Mouse (Mus musculus) C2C12 (cell line): ENCODE data around the gene Rph3al. TPM values are rescaled to one million over a fixed set of nuclear protein-coding genes. Genes with fewer than 3 reads are reported as not detected.

Experiments used
- H3K27me3 ChIP-seq: one replicate; pipeline ENCODE4 v1.6.1; 2011; ENCODE audit not compliant: control insufficient read depth, insufficient read depth, insufficient read length
- H3K36me3 ChIP-seq: one replicate; pipeline ENCODE4 v1.6.1; 2011; ENCODE audit not compliant: control insufficient read depth, insufficient read depth
- H3K4me3 ChIP-seq: one replicate; pipeline ENCODE4 v1.5.1; 2011; ENCODE audit warnings: mild to moderate bottlenecking, control low read depth; ENCODE audit not compliant: poor library complexity, insufficient read depth, severe bottlenecking
- H3K79me2 ChIP-seq: one replicate; pipeline ENCODE4 v1.6.1; 2011; ENCODE audit not compliant: control insufficient read depth, insufficient read depth
- H3K79me3 ChIP-seq: one replicate; pipeline ENCODE4 v1.6.1; 2011; ENCODE audit warnings: low read depth, control low read depth
- H3ac ChIP-seq: one replicate; pipeline ENCODE3; 2011; ENCODE audit warnings: low read depth; ENCODE audit not compliant: control insufficient read depth, insufficient read length
- CEBPB ChIP-seq: IDR thresholded peaks from one replicate; pipeline ENCODE4 v1.6.1; 2011; ENCODE audit warnings: low read depth, mild to moderate bottlenecking, control low read depth, moderate library complexity
- CTCF ChIP-seq: IDR thresholded peaks from one replicate; pipeline ENCODE4 v1.5.1; 2011; ENCODE audit not compliant: control insufficient read depth, insufficient read depth, insufficient read length
- FOSL1 ChIP-seq: IDR thresholded peaks from one replicate; pipeline ENCODE4 v1.8.0; 2011; ENCODE audit warnings: mild to moderate bottlenecking, low read length; ENCODE audit not compliant: poor library complexity, insufficient read depth, severe bottlenecking
- MAX ChIP-seq: IDR thresholded peaks from one replicate; pipeline ENCODE4 v1.6.1; 2011; ENCODE audit warnings: mild to moderate bottlenecking, control low read depth
- MYOD1 ChIP-seq: IDR thresholded peaks from one replicate; pipeline ENCODE4 v1.6.1; 2011; ENCODE audit warnings: low read depth; ENCODE audit not compliant: control insufficient read depth, insufficient read length
- MYOG ChIP-seq: IDR thresholded peaks from one replicate; pipeline ENCODE4 v1.6.1; 2011; ENCODE audit not compliant: control insufficient read depth, insufficient read length; ENCODE audit errors: extremely low read depth
- USF1 ChIP-seq: IDR thresholded peaks from one replicate; pipeline ENCODE4 v1.6.1; 2011; ENCODE audit warnings: low read depth, mild to moderate bottlenecking, control low read depth, moderate library complexity
- polyA plus RNA-seq: library from polyadenylated mRNA; unstranded; fragments of >200 nt; fragmentation: generic; extraction: Trizol; gene quantifications from one replicate; pipeline ENCODE4 v1.2.1, GENCODE M21; 2012; ENCODE audit warnings: missing spikeins

Gene Rph3al
- polyA plus RNA-seq, 1 experiment: 0.11 TPM

DNA sequence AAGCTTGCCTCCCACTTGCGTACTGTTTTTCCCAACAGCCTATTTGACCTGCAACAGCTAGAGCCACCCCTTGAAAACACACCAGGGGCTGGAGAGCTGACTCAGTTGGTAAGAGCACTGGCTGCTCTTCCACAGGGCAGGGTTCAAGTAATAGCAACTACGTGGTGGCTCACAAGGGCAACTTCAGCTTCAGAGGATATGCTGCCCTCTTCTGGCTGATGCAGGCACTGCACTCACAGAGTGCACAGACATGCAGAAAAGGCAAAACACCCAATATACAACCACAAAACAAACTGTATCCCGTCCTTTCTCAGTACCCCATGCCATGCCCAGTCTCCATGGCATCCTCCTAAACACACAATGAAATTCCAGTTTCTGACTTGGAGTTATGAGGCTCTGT, 34.7 kb downstream of the Rph3al start:
- Histone ChIP-seq H3K79me2 (no peaks in the 10 kb centered on the region), H3K36me3 (no peaks in the 10 kb centered on the region), H3K27me3 (peaks cover 74% of the 10 kb centered on the region), H3ac (no peak overlapping the region), H3K79me3 (no peaks in the 10 kb centered on the region), H3K4me3 (no peak overlapping the region)
- TF ChIP-seq FOSL1: no peak
- TF ChIP-seq CTCF: peak; percentile 53
- TF ChIP-seq MYOG: no peak
- no peak for TF ChIP-seq MAX

DNA sequence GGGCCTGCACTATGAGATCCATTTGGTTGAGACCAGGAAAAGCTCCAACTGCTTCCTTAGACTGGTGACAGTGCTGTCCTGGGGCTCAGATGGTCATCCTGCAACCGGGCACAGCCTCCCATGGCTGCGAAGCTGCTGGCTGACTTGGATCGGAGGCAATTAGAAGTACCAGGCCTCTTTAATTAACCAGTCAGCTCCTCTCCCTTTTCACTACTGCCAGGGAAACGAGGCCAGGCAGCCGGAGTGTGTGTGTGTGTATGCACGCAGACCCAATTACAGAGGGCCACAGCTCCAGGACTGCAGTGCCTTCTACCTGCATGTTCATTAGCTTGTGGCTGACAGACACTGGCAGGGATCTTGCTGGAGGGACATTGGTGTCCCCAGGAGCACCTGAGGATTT, 36.9 kb downstream of the Rph3al start:
- Histone ChIP-seq H3K4me3 (no peak overlapping the region), H3K36me3 (no peaks in the 10 kb centered on the region), H3K79me2 (no peaks in the 10 kb centered on the region), H3K79me3 (no peaks in the 10 kb centered on the region), H3K27me3 (peaks cover 74% of the 10 kb centered on the region), H3ac (no peak overlapping the region)
- TF ChIP-seq CTCF (no peak), USF1 (no peak), CEBPB (no peak), FOSL1 (no peak), MYOG (no peak), MYOD1 (no peak), MAX (no peak)

DNA sequence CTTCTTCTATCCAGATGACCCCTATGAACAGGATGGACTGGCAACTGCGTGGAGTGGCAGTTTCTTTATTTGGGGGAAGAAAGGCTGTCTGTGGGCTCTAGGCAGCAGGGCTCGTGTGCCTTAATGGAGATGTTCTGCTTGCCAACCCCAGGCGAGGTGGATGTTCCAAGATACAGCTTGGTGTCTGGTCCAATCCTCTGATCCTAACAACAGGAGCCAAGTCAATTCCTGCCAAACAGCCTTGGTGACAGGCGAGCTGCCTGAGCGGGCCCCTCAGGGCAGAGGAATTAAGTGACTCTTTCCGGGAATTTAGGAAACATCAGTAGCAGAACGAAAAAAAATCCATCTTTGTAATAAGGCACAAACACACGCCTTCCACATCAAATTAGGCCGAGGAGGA, 38.6 kb downstream of the Rph3al start:
- Histone ChIP-seq H3K36me3 (no peaks in the 10 kb centered on the region), H3K79me3 (no peaks in the 10 kb centered on the region), H3K27me3 (peaks cover 70% of the 10 kb centered on the region), H3K4me3 (no peak overlapping the region), H3K79me2 (no peaks in the 10 kb centered on the region), H3ac (no peak overlapping the region)
- TF ChIP-seq MYOD1: no peak
- TF ChIP-seq USF1: no peak
- no peak for TF ChIP-seq MAX
- no peak for TF ChIP-seq MYOG
- no peak for TF ChIP-seq CTCF
- TF ChIP-seq CEBPB: no peak
- no peak for TF ChIP-seq FOSL1

DNA sequence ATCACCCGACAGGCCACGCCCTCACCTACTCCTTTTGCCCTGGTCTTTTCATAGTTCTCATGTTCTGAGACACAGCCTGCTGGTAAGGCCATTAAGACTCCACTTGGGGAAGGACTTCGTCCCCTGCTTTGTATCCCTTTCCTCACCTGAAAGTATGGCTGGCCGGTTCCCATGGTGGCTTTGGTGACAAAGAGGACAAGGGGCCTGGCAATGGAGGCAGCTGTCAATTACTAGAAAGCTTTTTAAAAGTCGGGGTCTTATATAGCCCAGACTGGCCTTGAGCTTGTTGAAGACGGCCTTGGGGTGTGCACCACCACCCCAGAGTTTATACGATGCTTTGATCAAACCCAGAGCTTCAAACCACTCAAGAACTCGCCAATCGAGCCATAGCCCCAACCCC, 39.7 kb downstream of the Rph3al start:
- no peak for TF ChIP-seq MYOD1
- TF ChIP-seq USF1: no peak
- no peak for TF ChIP-seq FOSL1
- no peak for TF ChIP-seq CTCF
- TF ChIP-seq MAX: no peak
- no peak for TF ChIP-seq MYOG
- TF ChIP-seq CEBPB: no peak

DNA sequence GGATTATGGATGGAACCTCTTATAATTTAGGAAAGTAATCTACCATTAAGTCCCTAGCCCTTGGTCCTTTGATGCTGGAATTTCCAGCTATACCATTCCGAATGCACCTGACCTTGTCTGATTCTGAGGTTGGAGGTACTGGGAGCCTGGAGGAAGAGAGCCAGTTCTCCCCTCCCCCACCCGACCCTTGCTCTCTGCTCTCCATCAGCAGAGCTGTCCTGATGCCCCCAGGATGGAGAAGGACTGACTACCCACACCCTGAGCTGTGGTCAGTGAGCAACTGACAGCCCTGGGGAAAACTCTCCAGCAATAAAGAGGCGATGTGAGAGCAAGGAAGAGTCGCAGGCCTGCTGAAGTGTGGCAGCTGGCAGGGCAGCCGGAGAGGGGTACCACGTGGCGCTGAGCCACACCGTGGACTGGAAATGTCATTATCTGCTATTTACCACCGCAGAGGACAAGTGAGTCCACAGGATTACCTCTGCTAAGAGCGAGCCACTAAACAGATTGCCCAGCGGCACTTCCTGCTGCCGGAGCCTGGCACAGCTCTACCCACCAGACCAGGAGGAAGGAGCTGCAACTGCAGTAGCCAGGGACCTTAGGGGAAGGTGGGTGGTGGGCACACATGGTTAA, 43.3 kb downstream of the Rph3al start:
- no peaks in the 10 kb centered on the region for H3K36me3 ChIP-seq
- TF ChIP-seq FOSL1 (no peak), CEBPB (no peak), MYOG (no peak), CTCF (no peak), MAX (no peak), USF1 (no peak), MYOD1 (no peak)

More for the DNA sequence above, 39.7 kb downstream of the Rph3al start:
- H3K36me3 ChIP-seq: no peaks in the 10 kb centered on the region
- no peak overlapping the region for H3ac ChIP-seq
- H3K27me3 ChIP-seq: peaks cover 71% of the 10 kb centered on the region
- H3K79me3 ChIP-seq: no peaks in the 10 kb centered on the region
- no peak overlapping the region for H3K4me3 ChIP-seq
- H3K79me2 ChIP-seq: no peaks in the 10 kb centered on the region

DNA sequence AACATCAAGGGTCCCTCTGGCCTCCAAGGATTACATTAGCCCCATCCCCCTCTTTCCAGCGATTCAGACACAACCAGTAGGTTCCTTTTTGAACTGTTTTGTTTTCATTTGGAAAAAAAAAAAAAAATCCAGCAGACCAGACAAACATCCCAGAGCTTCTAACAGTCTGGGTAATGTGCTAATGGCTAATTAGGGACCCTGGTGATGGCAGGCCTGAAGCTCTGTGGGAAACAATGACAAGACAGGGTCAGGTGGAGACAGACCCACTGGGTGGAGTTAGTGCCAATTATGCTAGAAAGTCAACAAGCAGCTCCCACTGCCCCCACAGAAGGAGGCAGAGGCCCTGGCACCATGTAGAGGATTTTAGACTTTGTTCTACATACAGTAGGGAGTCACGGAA, 44.3 kb downstream of the Rph3al start:
- Histone ChIP-seq H3K36me3 (no peaks in the 10 kb centered on the region), H3K79me2 (no peaks in the 10 kb centered on the region), H3K79me3 (no peaks in the 10 kb centered on the region), H3K4me3 (no peak overlapping the region), H3K27me3 (peaks cover 71% of the 10 kb centered on the region), H3ac (no peak overlapping the region)
- TF ChIP-seq MAX: no peak
- TF ChIP-seq CEBPB: no peak
- TF ChIP-seq CTCF: no peak
- no peak for TF ChIP-seq FOSL1
- no peak for TF ChIP-seq USF1
- no peak for TF ChIP-seq MYOG
- TF ChIP-seq MYOD1: no peak

More for the DNA sequence above, 43.3 kb downstream of the Rph3al start:
- Histone ChIP-seq H3ac (no peak overlapping the region), H3K79me3 (no peaks in the 10 kb centered on the region), H3K79me2 (no peaks in the 10 kb centered on the region), H3K27me3 (peaks cover 75% of the 10 kb centered on the region), H3K4me3 (no peak overlapping the region)
